Mouse (Mus musculus) spleen, adult 2 months (tissue): Measurements from ENCODE around the gene 4922502D21Rik. TPM values are rescaled to one million over a fixed set of nuclear protein-coding genes. Genes with fewer than 3 reads are reported as not detected.

Experiments used
- DNase-seq, 2 experiments: peaks; one replicate each; pipeline versions ENCODE4 v3.0.0 to v3.0.0-alpha.2; 2012 to 2021; ENCODE audit warnings: low spot score in 2 of 2, low read depth in 1 of 2
- H3K27ac ChIP-seq: fragments of 200-500 bp; 2 replicates; pipeline ENCODE4 v1.5.1; 2012; ENCODE audit warnings: low read length, inconsistent platforms; ENCODE audit not compliant: insufficient read depth
- H3K27me3 ChIP-seq: fragments of 200-500 bp; 2 replicates; pipeline ENCODE4 v1.6.1; 2012; ENCODE audit warnings: mild to moderate bottlenecking, moderate library complexity, low read length, inconsistent platforms; ENCODE audit not compliant: control insufficient read depth, insufficient read depth
- H3K36me3 ChIP-seq: fragments of 200-500 bp; 2 replicates; pipeline ENCODE4 v1.6.1; 2012; ENCODE audit warnings: mild to moderate bottlenecking, low read length, inconsistent platforms; ENCODE audit not compliant: control insufficient read depth, insufficient read depth
- H3K4me1 ChIP-seq: fragments of 200-500 bp; 2 replicates; pipeline ENCODE4 v1.6.1; 2011; ENCODE audit warnings: inconsistent platforms; ENCODE audit not compliant: control insufficient read depth, insufficient read depth, insufficient read length
- H3K4me3 ChIP-seq: fragments of 200-500 bp; 2 replicates; pipeline ENCODE4 v1.5.1; 2011; ENCODE audit warnings: mild to moderate bottlenecking, inconsistent platforms; ENCODE audit not compliant: insufficient read depth, insufficient read length; ENCODE audit errors: extremely low read depth
- CTCF ChIP-seq: fragments of 200-500 bp; IDR thresholded peaks from 2 replicates; pipeline ENCODE4 v1.5.1; 2011; ENCODE audit warnings: mild to moderate bottlenecking, inconsistent platforms; ENCODE audit not compliant: insufficient read depth, insufficient read length, insufficient replicate concordance; ENCODE audit errors: extremely low read depth
- POLR2A ChIP-seq: fragments of 200-500 bp; IDR thresholded peaks from 2 replicates; pipeline ENCODE4 v1.6.1; 2011; ENCODE audit warnings: low read depth, low read length, inconsistent platforms
- WGBS: fragments of 180-500 bp; shearing (Covaris S2); methylation state at CpG from one replicate; pipeline ENCODE4 v1.1.7; 2018; 5-methylcytosine and 5-hydroxymethylcytosine counted together
- polyA plus RNA-seq: library from polyadenylated mRNA; depleted of rRNA; stranded (reverse); fragments of >200 nt; gene quantifications from 2 replicates; pipeline ENCODE4 v1.2.3, GENCODE M21; 2012

4922502D21Rik gene
- polyA plus RNA-seq, 1 experiment = not detected

DNA sequence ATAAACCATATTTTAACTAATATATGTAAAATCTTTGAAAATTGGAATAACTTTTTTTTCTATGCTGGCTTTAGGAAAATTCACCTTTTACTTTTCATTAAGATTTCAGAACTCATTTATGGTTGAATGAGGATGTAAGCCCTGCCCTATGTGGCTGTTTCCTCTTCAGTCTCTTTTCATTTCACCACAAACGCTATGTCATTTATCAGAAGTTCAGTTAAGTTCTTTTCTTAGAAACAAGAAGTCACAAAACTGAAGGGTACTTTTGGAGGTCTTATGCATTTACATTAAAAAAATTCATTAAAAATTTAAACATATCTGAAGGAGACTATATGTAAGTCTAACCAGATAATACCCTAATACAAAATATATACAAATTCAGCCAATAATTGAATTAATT, 15.9 kb downstream of the 4922502D21Rik start:
- DNase-seq = peak in 1 of 2 experiments; percentile 37
- Histone ChIP-seq H3K4me3 (no peak overlapping the region), H3K36me3 (no peaks in the 10 kb centered on the region), H3K27ac (no peak overlapping the region), H3K27me3 (no peaks in the 10 kb centered on the region), H3K4me1 (peaks cover 7% of the 10 kb centered on the region; the same call in 1 of the 2 replicates)
- TF ChIP-seq POLR2A = no peak
- no peak for TF ChIP-seq CTCF
- 3% methylated on average over 1 of the region's 1 CpGs for WGBS

DNA sequence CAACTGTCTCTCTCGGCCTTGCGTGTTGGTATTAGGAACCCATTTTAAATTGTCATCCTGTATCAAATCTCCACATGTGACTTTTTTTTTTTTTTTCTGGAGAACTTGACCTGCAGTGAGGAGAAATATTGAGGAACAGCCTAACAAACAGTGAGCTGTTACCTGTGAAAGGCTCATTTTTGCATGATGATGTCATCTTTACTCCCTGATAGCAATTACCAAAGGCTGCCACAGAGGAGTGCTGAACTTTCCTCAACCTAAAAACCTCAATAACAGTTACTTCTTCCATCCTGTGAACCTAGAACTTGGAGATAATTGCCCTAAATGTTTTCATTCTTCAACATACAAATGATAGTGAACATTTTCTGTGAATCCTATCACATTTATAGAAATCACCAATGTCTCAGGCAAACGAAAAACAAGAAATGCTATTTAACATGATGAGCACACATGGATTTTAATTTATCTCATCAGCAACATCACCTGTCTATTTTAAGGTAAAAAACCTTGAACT, 16.9 kb downstream of the 4922502D21Rik start:
- WGBS = 79% methylated on average over 3 of the region's 3 CpGs
- Histone ChIP-seq H3K4me1 (peaks cover 7% of the 10 kb centered on the region; the same call in 1 of the 2 replicates), H3K36me3 (no peaks in the 10 kb centered on the region), H3K27ac (no peak overlapping the region), H3K4me3 (no peak overlapping the region), H3K27me3 (no peaks in the 10 kb centered on the region)
- no peak for DNase-seq
- TF ChIP-seq POLR2A (no peak), CTCF (no peak)

DNA sequence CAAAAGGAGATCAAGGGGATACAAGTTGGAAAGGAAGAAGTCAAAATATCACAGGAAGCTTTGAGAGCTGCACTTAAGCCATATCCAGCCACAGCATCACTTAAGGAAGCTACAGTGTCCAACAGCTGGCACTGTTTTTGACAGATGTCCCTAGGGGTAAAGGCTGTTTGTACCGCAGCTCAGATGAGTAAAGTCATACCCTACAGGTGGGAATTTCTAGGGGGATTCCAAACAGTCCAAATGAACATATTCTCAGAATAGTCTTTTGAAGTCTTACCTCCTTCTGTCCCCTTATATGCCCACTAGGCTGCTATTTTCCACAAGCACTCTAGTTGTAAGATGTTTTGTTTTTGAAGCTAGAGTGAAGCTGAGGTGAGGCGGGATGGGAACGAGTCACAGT, 19.1 kb downstream of the 4922502D21Rik start:
- H3K27me3 ChIP-seq = no peaks in the 10 kb centered on the region
- no peak for TF ChIP-seq CTCF
- TF ChIP-seq POLR2A = no peak
- H3K27ac ChIP-seq = no peak overlapping the region
- 36% methylated on average over 3 of the region's 3 CpGs for WGBS
- no peaks in the 10 kb centered on the region for H3K36me3 ChIP-seq
- H3K4me3 ChIP-seq = no peak overlapping the region
- H3K4me1 ChIP-seq = peaks cover 7% of the 10 kb centered on the region; the same call in 1 of the 2 replicates
- no peak for DNase-seq

DNA sequence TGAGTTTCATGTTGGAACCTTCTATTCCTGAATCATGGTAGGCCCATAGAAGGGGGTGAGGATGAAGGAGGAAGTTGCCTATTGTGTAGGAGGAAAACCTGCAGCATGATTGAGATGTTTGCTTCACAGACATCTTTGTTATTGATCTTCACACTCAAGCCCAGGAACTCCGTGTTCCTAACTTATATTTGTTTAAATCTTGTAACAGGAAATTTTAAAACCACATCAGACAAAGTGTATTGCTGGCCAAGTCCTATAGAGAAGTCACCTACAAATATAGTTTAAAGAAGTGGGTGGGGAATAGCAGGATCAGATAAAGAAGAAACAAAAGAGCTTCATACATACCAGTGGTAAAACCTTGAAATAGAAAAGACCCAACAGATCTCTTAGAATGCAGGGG, 27.4 kb downstream of the 4922502D21Rik start:
- Histone ChIP-seq H3K27ac (no peak overlapping the region), H3K4me3 (no peak overlapping the region), H3K4me1 (no peaks in the 10 kb centered on the region; the same call in 1 of the 2 replicates), H3K27me3 (no peaks in the 10 kb centered on the region), H3K36me3 (no peaks in the 10 kb centered on the region)
- DNase-seq = no peak
- TF ChIP-seq CTCF = no peak
- TF ChIP-seq POLR2A = no peak
- 12% methylated on average over 1 of the region's 1 CpGs for WGBS

DNA sequence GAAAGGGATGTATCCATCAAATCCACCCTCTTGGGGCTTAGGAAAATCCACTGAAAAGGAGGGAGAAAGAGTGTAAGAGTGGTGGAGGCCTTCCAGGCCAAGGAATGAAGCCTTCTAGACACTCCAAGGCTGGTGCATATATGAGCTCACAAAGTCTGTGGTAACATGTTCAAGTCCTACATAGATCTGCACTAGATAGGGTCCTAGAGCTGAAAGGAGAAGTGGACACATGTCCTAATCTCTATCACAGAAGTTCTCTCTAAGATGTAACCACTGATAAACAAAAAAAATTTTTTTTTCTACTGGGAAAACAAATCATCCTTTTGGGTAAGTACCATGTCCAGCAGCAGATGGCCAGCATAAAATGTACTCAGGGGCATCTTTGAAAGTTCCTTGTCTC, 42.9 kb downstream of the 4922502D21Rik start:
- no peaks in the 10 kb centered on the region for H3K36me3 ChIP-seq
- peaks cover 2% of the 10 kb centered on the region; the same call in 1 of the 2 replicates for H3K4me1 ChIP-seq
- H3K27ac ChIP-seq = no peak overlapping the region
- H3K27me3 ChIP-seq = no peaks in the 10 kb centered on the region
- no peak for TF ChIP-seq CTCF
- no peak for TF ChIP-seq POLR2A
- DNase-seq = no peak
- no peak overlapping the region for H3K4me3 ChIP-seq

DNA sequence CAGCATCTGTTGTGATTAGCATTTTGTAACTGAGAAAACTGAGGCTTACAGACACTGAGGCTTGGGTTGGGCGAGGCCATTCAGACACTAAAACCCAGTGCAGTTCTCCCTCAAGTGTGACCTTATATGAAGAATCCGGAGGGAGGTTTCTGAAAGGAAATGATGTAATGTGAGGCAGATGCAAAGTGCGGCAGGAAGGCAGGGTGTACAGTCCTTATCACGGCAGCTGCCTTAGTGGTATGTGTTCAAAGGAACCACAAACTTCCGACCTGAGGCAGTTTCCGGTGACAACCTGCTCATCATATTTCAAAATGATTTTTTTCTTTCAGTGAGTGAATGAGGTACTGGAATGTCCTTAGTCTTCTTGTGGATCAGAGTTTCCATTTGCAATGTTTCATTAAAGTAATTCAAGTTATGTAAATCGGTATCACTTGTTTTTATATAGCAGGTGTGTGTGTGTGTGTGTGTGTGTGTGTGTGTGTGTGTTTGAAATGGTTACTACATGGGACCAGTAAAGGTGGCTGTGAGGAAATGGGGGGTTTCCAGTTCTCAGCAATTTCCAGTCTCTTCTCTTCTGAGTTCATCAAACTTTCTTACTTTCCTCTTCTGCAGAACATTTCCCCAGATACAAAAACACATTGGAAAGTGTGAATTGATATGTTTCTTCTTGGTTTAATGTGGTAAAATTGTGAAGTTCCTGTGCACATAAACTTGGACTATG, 47.1 kb downstream of the 4922502D21Rik start:
- H3K27me3 ChIP-seq = no peaks in the 10 kb centered on the region
- TF ChIP-seq CTCF (no peak), POLR2A (no peak)
- peak overlapping the region; percentile 53; the same call in 1 of the 2 replicates for H3K27ac ChIP-seq
- H3K4me3 ChIP-seq = no peak overlapping the region
- DNase-seq = peak; percentile 71 to 95
- H3K36me3 ChIP-seq = no peaks in the 10 kb centered on the region
- WGBS = 3% methylated on average over 7 of the region's 7 CpGs
- peaks cover 8% of the 10 kb centered on the region for H3K4me1 ChIP-seq

DNA sequence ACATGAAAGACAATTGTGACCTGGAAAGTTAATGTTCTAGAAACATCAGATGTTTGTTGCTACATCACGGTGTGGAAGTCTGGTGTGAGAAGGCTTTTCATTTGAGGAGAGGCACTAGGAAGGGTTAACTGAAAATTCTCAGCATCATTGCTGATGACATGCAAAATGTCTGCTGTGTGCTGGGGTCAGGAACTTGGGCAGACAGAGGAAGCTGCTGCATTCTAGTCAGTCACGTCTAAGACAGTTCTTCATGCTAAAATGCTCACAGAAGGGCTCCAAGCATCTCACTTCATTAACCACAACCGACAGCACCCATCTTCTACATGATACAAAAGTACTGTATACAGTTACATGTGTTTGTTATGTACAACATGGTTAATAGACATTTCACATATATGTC, 48.3 kb downstream of the 4922502D21Rik start:
- no peak overlapping the region for H3K27ac ChIP-seq
- no peaks in the 10 kb centered on the region for H3K36me3 ChIP-seq
- DNase-seq = peak in 1 of 2 experiments; percentile 6
- no peaks in the 10 kb centered on the region for H3K27me3 ChIP-seq
- 21% methylated on average over 3 of the region's 3 CpGs for WGBS
- TF ChIP-seq CTCF (no peak), POLR2A (no peak)
- no peak overlapping the region for H3K4me3 ChIP-seq
- H3K4me1 ChIP-seq = peaks cover 8% of the 10 kb centered on the region
